Mouse (Mus musculus) neural tube, embryonic 13.5 days (tissue): Measurements from ENCODE around the gene Rtl4. TPM values are rescaled to one million over a fixed set of nuclear protein-coding genes. Genes with fewer than 3 reads are reported as not detected.

ENCODE experiments used
- ATAC-seq: fragments of 200-750 bp; cut with Nextera tagmentation; 2 replicates; pipeline ENCODE4 v1.8.0; 2017; ENCODE audit warnings: low read depth, mild to moderate bottlenecking, moderate TSS enrichment, moderate library complexity
- H3K27ac ChIP-seq: fragments of 300-500 bp; sonication (generic); replicated peaks from 2 replicates; pipeline ENCODE4 v1.5.1; 2015; ENCODE audit warnings: moderate library complexity, mild to moderate bottlenecking, inconsistent platforms
- H3K27me3 ChIP-seq: fragments of 300-500 bp; sonication (generic); 2 replicates; pipeline ENCODE4 v1.6.1; 2015; ENCODE audit warnings: mild to moderate bottlenecking, inconsistent platforms
- H3K36me3 ChIP-seq: fragments of 300-500 bp; sonication (generic); 2 replicates; pipeline ENCODE4 v1.6.1; 2015; ENCODE audit warnings: mild to moderate bottlenecking, inconsistent platforms
- H3K4me1 ChIP-seq: fragments of 300-500 bp; sonication (generic); replicated peaks from 2 replicates; pipeline ENCODE4 v1.6.1; 2015; ENCODE audit warnings: inconsistent platforms
- H3K4me2 ChIP-seq: fragments of 300-500 bp; sonication (generic); 2 replicates; pipeline ENCODE4 v1.6.1; 2015; ENCODE audit warnings: inconsistent platforms, mild to moderate bottlenecking, moderate library complexity
- H3K4me3 ChIP-seq: fragments of 300-500 bp; sonication (generic); 2 replicates; pipeline ENCODE4 v1.5.1; 2015; ENCODE audit warnings: mild to moderate bottlenecking, inconsistent platforms
- H3K9ac ChIP-seq: fragments of 300-500 bp; sonication (generic); 2 replicates; pipeline ENCODE4 v1.6.1; 2015; ENCODE audit warnings: moderate library complexity, mild to moderate bottlenecking, inconsistent platforms
- H3K9me3 ChIP-seq: fragments of 300-500 bp; sonication (generic); 2 replicates; pipeline ENCODE4 v1.6.1; 2016; ENCODE audit warnings: inconsistent platforms
- WGBS: fragments of 180-500 bp; shearing (Covaris S2); methylation state at CpG from one replicate; pipeline ENCODE4 v1.1.7; 2015; 5-methylcytosine and 5-hydroxymethylcytosine counted together
- polyA plus RNA-seq: library from polyadenylated mRNA; unstranded; fragments of >200 nt; fragmentation: Nextera tagmentation; extraction: Ambion mirVana; gene quantifications from 2 replicates; pipeline ENCODE4 v1.2.1, GENCODE M21; 2015

The Rtl4 gene
- 0.80 and 0.81 TPM in 2 replicates for polyA plus RNA-seq

- peak; percentile 78 for ATAC-seq
- Histone ChIP-seq H3K36me3 (no peaks in the 10 kb centered on the region), H3K4me2 (peak within 1 kb of the TSS; percentile 68), H3K27me3 (peaks cover 45% of the 10 kb centered on the region), H3K9ac (peak within 1 kb of the TSS; percentile 62), H3K4me3 (peak within 1 kb of the TSS; percentile 48), H3K9me3 (no peaks in the 10 kb centered on the region), H3K4me1 (peaks cover 7% of the 10 kb centered on the region), H3K27ac (no peak within 1 kb of the TSS)
- WGBS = 32% methylated on average over 22 of the region's 31 CpGs
Observed at GRCm38 (mm10) chrX:144688207-144689118, at the start of gene Rtl4. Gene Rtl4 (plus strand): TSS chrX:144688907.

- Histone ChIP-seq H3K9me3 (no peaks in the 10 kb centered on the region), H3K4me3 (no peak overlapping the region), H3K9ac (no peak overlapping the region), H3K4me2 (no peak overlapping the region), H3K27me3 (no peaks in the 10 kb centered on the region), H3K36me3 (no peaks in the 10 kb centered on the region), H3K4me1 (no peaks in the 10 kb centered on the region), H3K27ac (no peak overlapping the region)
- WGBS = 77% methylated on average over 3 of the region's 3 CpGs
- ATAC-seq = no peak
Observed at GRCm38 (mm10) chrX:144644756-144645155, 44.0 kb upstream of the Rtl4 start.

GRCm38 (mm10) chrX:144645394-144645793 lies 43.3 kb upstream of the Rtl4 start:
- Histone ChIP-seq H3K4me1 (no peaks in the 10 kb centered on the region), H3K27ac (no peak overlapping the region), H3K4me2 (no peak overlapping the region), H3K9me3 (no peaks in the 10 kb centered on the region), H3K9ac (no peak overlapping the region), H3K4me3 (no peak overlapping the region), H3K27me3 (no peaks in the 10 kb centered on the region), H3K36me3 (no peaks in the 10 kb centered on the region)
- no peak for ATAC-seq
- WGBS = 38% methylated on average over 1 of the region's 1 CpGs

- H3K9ac ChIP-seq = no peak overlapping the region
- H3K27me3 ChIP-seq = no peaks in the 10 kb centered on the region
- H3K4me1 ChIP-seq = no peaks in the 10 kb centered on the region
- no peaks in the 10 kb centered on the region for H3K36me3 ChIP-seq
- no peak overlapping the region for H3K4me2 ChIP-seq
- no peak for ATAC-seq
- H3K4me3 ChIP-seq = no peak overlapping the region
- WGBS = 77% methylated on average over 2 of the region's 2 CpGs
- H3K9me3 ChIP-seq = no peaks in the 10 kb centered on the region
- H3K27ac ChIP-seq = no peak overlapping the region
Observed at GRCm38 (mm10) chrX:144652196-144652595, 36.5 kb upstream of the Rtl4 start.

- peak overlapping the region; percentile 48 for H3K4me3 ChIP-seq
- 15% methylated on average over 20 of the region's 20 CpGs for WGBS
- H3K4me1 ChIP-seq = peaks cover 7% of the 10 kb centered on the region
- peak overlapping the region; percentile 62 for H3K9ac ChIP-seq
- ATAC-seq = no peak
- no peaks in the 10 kb centered on the region for H3K36me3 ChIP-seq
- H3K4me2 ChIP-seq = peak overlapping the region; percentile 68
- H3K27ac ChIP-seq = no peak overlapping the region
- peaks cover 45% of the 10 kb centered on the region for H3K27me3 ChIP-seq
- H3K9me3 ChIP-seq = no peaks in the 10 kb centered on the region
Observed at GRCm38 (mm10) chrX:144687742-144688141, 965 bp upstream of the Rtl4 start.

- WGBS = 11% methylated on average over 1 of the region's 1 CpGs
- Histone ChIP-seq H3K27ac (no peak within 1 kb of the TSS), H3K27me3 (peaks cover 45% of the 10 kb centered on the region), H3K4me2 (peak within 1 kb of the TSS; percentile 68), H3K4me3 (peak within 1 kb of the TSS; percentile 48), H3K4me1 (peaks cover 7% of the 10 kb centered on the region), H3K36me3 (no peaks in the 10 kb centered on the region), H3K9ac (peak within 1 kb of the TSS; percentile 62), H3K9me3 (no peaks in the 10 kb centered on the region)
- ATAC-seq = no peak; the same call in 1 of the 2 replicates
Observed at GRCm38 (mm10) chrX:144688142-144688206, 733 bp upstream of the Rtl4 start, which contains the start of gene Trpc5. Gene Trpc5 (minus strand): TSS chrX:144688180.

- no peaks in the 10 kb centered on the region for H3K36me3 ChIP-seq
- no peak overlapping the region for H3K27ac ChIP-seq
- WGBS = 19% methylated on average over 21 of the region's 21 CpGs
- H3K9ac ChIP-seq = peak overlapping the region; percentile 62
- H3K4me2 ChIP-seq = peak overlapping the region; percentile 68
- H3K9me3 ChIP-seq = no peaks in the 10 kb centered on the region
- peak overlapping the region; percentile 48 for H3K4me3 ChIP-seq
- H3K4me1 ChIP-seq = peaks cover 7% of the 10 kb centered on the region
- ATAC-seq = peak; percentile 83
- peaks cover 44% of the 10 kb centered on the region for H3K27me3 ChIP-seq
Observed at GRCm38 (mm10) chrX:144689119-144689858, 582 bp downstream of the Rtl4 start.

GRCm38 (mm10) chrX:144689859-144690181 lies 1.1 kb downstream of the Rtl4 start:
- Histone ChIP-seq H3K4me2 (peak overlapping the region; percentile 68), H3K27me3 (peaks cover 39% of the 10 kb centered on the region), H3K9me3 (no peaks in the 10 kb centered on the region), H3K4me3 (peak overlapping the region; percentile 48), H3K27ac (no peak overlapping the region), H3K4me1 (peaks cover 7% of the 10 kb centered on the region), H3K36me3 (no peaks in the 10 kb centered on the region), H3K9ac (no peak overlapping the region)
- ATAC-seq = no peak
- 22% methylated on average over 7 of the region's 7 CpGs for WGBS

- no peak overlapping the region for H3K4me2 ChIP-seq
- no peak overlapping the region for H3K4me3 ChIP-seq
- no peak for ATAC-seq
- H3K4me1 ChIP-seq = no peaks in the 10 kb centered on the region
- no peak overlapping the region for H3K27ac ChIP-seq
- no peaks in the 10 kb centered on the region for H3K36me3 ChIP-seq
- no peak overlapping the region for H3K9ac ChIP-seq
- no peaks in the 10 kb centered on the region for H3K27me3 ChIP-seq
- H3K9me3 ChIP-seq = no peaks in the 10 kb centered on the region
- WGBS = 90% methylated on average over 1 of the region's 1 CpGs
Observed at GRCm38 (mm10) chrX:144716330-144716729, 27.6 kb downstream of the Rtl4 start.

GRCm38 (mm10) chrX:144747528-144748049 lies 58.9 kb downstream of the Rtl4 start:
- Histone ChIP-seq H3K4me2 (no peak overlapping the region), H3K27me3 (no peaks in the 10 kb centered on the region), H3K9me3 (no peaks in the 10 kb centered on the region), H3K4me3 (no peak overlapping the region), H3K36me3 (no peaks in the 10 kb centered on the region), H3K27ac (no peak overlapping the region), H3K4me1 (no peaks in the 10 kb centered on the region), H3K9ac (no peak overlapping the region)
- no peak for ATAC-seq
- 72% methylated on average over 3 of the region's 3 CpGs for WGBS

- no peak overlapping the region for H3K4me3 ChIP-seq
- no peaks in the 10 kb centered on the region for H3K27me3 ChIP-seq
- ATAC-seq = no peak
- H3K4me1 ChIP-seq = no peaks in the 10 kb centered on the region
- no peaks in the 10 kb centered on the region for H3K36me3 ChIP-seq
- H3K9me3 ChIP-seq = no peaks in the 10 kb centered on the region
- no peak overlapping the region for H3K9ac ChIP-seq
- no peak overlapping the region for H3K27ac ChIP-seq
- no peak overlapping the region for H3K4me2 ChIP-seq
- whole genome bisulfite sequencing = 65% methylated on average over 2 of the region's 2 CpGs
Observed at GRCm38 (mm10) chrX:144986980-144987379, 298.3 kb downstream of the Rtl4 start.

GRCm38 (mm10) chrX:145065484-145065913 lies 376.8 kb downstream of the Rtl4 start:
- H3K4me1 ChIP-seq = no peaks in the 10 kb centered on the region
- WGBS = 47% methylated on average over 2 of the region's 2 CpGs
- no peaks in the 10 kb centered on the region for H3K36me3 ChIP-seq
- H3K27me3 ChIP-seq = no peaks in the 10 kb centered on the region
- H3K4me3 ChIP-seq = no peak overlapping the region
- H3K27ac ChIP-seq = no peak overlapping the region
- H3K4me2 ChIP-seq = no peak overlapping the region
- no peak overlapping the region for H3K9ac ChIP-seq
- no peaks in the 10 kb centered on the region for H3K9me3 ChIP-seq
- no peak for ATAC-seq
